Mouse (Mus musculus): ENCODE data around the gene Gata2. TPM values are rescaled to one million over a fixed set of nuclear protein-coding genes. Genes with fewer than 3 reads are reported as not detected.

Gene Gata2
- total and polyA plus RNA-seq, 2 experiments from 2014 or later = 17.2 to 19.3 TPM

DNA sequence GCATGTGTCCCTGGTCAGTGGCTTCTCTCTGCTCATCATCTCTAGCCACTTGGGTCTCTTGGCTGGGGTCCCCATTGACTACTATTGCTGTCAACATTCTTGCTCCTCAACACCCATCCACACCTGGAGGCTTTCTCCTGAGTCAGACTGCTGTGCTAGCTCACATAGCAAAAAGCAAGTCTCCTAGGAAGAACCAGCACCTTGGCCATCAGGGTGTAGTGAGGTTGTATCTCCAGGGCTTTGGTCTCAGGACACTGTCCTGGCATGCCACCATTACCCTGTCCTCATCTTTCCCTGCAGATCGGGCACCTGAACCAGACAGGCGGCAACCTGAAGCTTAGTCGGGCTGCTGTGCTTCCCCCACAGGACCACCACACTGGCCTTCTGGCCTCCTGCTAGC is 14.6 kb downstream of the Gata2 start:
- H3K36me3 ChIP-seq (ENCODE audit: insufficient read depth, low read length) = no peaks in the 10 kb centered on the region
- no peaks in the 10 kb centered on the region for H3K9me3 ChIP-seq (ENCODE audit: low read length)
- no peak overlapping the region for H3K4me3 ChIP-seq (ENCODE audit: low read depth, low read length)
- ATAC-seq (ENCODE audit: low FRiP score) = no peak
- no peaks in the 10 kb centered on the region for H3K4me1 ChIP-seq (ENCODE audit: insufficient read depth, low read length)
- WGBS = 94% methylated on average over 3 of the region's 3 CpGs
- no peak overlapping the region for H3K4me2 ChIP-seq (ENCODE audit: low read depth, low read length, poor library complexity, severe bottlenecking)
- H3K27me3 ChIP-seq (ENCODE audit: insufficient read depth, low read length) = peaks cover 38% of the 10 kb centered on the region
- H3K27ac ChIP-seq (ENCODE audit: low read depth, low read length) = no peak overlapping the region
- no peak for DNase-seq (ENCODE audit: low spot score)
- H3K9ac ChIP-seq (replicated peaks; ENCODE audit: low read length, poor library complexity, severe bottlenecking) = no peak overlapping the region
- TF ChIP-seq CTCF (IDR thresholded peaks at IDR 0.05) = no peak

DNA sequence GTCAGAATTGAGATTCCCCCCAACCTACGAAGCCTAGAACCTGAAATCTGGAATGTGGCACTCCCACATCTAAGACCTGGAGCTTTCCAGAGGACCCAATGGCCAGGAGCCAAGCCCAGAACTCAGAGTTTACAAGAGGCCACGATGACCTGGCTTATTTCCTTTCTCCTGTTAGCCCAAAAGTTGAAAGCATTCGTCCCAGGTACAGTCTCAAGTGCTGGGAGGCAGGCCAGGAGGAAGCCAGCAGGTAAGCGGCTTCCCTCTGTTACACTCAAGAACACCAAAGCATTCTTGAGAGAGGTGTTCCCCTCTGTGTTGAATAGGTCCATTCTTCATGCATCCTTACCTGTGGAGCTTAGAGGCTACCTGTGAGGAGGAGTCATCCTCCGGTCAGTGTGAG is 15.8 kb downstream of the Gata2 start:
- WGBS = 80% methylated on average over 5 of the region's 5 CpGs
- no peaks in the 10 kb centered on the region for H3K36me3 ChIP-seq (ENCODE audit: insufficient read depth, low read length)
- H3K9ac ChIP-seq (replicated peaks; ENCODE audit: low read length, poor library complexity, severe bottlenecking) = no peak overlapping the region
- H3K4me2 ChIP-seq (ENCODE audit: low read depth, low read length, poor library complexity, severe bottlenecking) = no peak overlapping the region
- no peak for TF ChIP-seq CTCF (IDR thresholded peaks at IDR 0.05)
- ATAC-seq (ENCODE audit: low FRiP score) (no peak), DNase-seq (ENCODE audit: low spot score) (no peak)
- H3K4me3 ChIP-seq (ENCODE audit: low read depth, low read length) = no peak overlapping the region
- H3K27me3 ChIP-seq (ENCODE audit: insufficient read depth, low read length) = peaks cover 32% of the 10 kb centered on the region
- H3K9me3 ChIP-seq (ENCODE audit: low read length) = no peaks in the 10 kb centered on the region
- no peaks in the 10 kb centered on the region for H3K4me1 ChIP-seq (ENCODE audit: insufficient read depth, low read length)
- no peak overlapping the region for H3K27ac ChIP-seq (ENCODE audit: low read depth, low read length)

DNA sequence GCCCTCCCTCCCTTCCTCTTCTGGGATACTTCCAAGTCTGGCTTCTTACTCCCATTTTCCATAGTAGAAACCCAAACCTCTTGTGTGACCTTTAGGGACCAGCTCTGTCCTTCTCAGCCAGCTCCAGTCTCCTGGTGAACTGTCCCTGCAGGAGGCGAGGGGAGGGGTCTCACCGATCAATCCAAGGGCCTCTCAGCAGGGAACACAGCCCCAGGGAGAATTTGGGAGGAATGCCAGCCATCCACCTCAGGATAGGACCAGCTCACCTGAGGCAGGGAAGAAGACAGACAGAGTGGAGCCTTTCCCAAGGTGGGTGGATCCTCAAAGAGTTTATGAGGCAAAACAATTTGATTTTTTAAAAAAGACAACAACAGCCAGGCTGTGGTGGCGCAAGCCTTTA is 16.5 kb downstream of the Gata2 start:
- no peak for TF ChIP-seq CTCF (IDR thresholded peaks at IDR 0.05)
- Histone ChIP-seq H3K4me1 (ENCODE audit: insufficient read depth, low read length) (no peaks in the 10 kb centered on the region), H3K9me3 (ENCODE audit: low read length) (no peaks in the 10 kb centered on the region), H3K4me2 (ENCODE audit: low read depth, low read length, poor library complexity, severe bottlenecking) (no peak overlapping the region), H3K27me3 (ENCODE audit: insufficient read depth, low read length) (peaks cover 25% of the 10 kb centered on the region), H3K27ac (ENCODE audit: low read depth, low read length) (no peak overlapping the region), H3K36me3 (ENCODE audit: insufficient read depth, low read length) (no peaks in the 10 kb centered on the region), H3K4me3 (ENCODE audit: low read depth, low read length) (no peak overlapping the region), H3K9ac (replicated peaks; ENCODE audit: low read length, poor library complexity, severe bottlenecking) (no peak overlapping the region)
- no peak for ATAC-seq (ENCODE audit: low FRiP score)
- no peak for DNase-seq (ENCODE audit: low spot score)
- WGBS = 59% methylated on average over 3 of the region's 3 CpGs

DNA sequence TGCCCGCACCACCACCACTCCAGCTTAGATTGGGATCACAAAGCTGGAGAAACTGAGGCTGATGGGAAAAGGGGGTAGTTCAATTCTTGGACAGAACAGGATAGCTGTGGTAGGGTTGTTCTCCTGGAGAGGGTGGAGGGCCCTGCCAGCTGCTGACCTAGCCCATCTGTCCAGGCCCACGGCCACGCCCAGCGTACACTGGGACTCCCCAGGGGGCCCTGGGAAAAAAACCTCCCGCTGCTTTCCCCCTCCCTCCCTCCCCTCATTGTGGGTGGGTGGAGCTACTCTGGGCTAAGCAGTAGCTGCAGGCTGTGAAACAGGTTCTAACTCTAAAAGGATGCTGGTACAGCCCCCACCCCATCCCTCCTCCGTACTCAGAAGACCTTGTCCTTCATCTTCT is 22.1 kb downstream of the Gata2 start:
- DNase-seq (ENCODE audit: low spot score) (no peak), ATAC-seq (ENCODE audit: low FRiP score) (no peak)
- no peak overlapping the region for H3K27ac ChIP-seq (ENCODE audit: low read depth, low read length)
- no peak for TF ChIP-seq CTCF (IDR thresholded peaks at IDR 0.05)
- no peaks in the 10 kb centered on the region for H3K36me3 ChIP-seq (ENCODE audit: insufficient read depth, low read length)
- WGBS = 36% methylated on average over 6 of the region's 6 CpGs
- H3K9me3 ChIP-seq (ENCODE audit: low read length) = no peaks in the 10 kb centered on the region
- H3K9ac ChIP-seq (replicated peaks; ENCODE audit: low read length, poor library complexity, severe bottlenecking) = no peak overlapping the region
- H3K4me1 ChIP-seq (ENCODE audit: insufficient read depth, low read length) = no peaks in the 10 kb centered on the region
- no peak overlapping the region for H3K4me2 ChIP-seq (ENCODE audit: low read depth, low read length, poor library complexity, severe bottlenecking)
- H3K4me3 ChIP-seq (ENCODE audit: low read depth, low read length) = no peak overlapping the region
- H3K27me3 ChIP-seq (ENCODE audit: insufficient read depth, low read length) = no peaks in the 10 kb centered on the region

DNA sequence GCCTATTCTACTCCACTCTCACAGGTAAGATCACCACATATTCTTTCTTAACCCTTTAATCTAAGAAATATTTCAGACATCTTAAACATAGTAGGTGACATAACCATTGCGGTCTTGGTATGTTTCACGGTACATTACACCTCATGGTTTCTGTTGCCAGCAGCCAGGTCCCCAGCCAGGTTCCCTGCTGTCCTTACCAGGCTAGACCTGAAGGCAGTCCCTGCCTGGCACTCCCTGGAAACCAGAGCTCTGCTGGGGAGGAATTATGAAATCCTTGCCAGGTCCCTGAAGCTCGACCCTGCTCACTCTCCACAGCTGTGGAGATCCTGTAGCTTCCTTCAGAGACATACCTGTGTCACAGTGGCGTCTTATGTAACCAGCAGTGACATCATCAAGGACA is 22.5 kb downstream of the Gata2 start:
- Histone ChIP-seq H3K27ac (ENCODE audit: low read depth, low read length) (no peak overlapping the region), H3K4me2 (ENCODE audit: low read depth, low read length, poor library complexity, severe bottlenecking) (no peak overlapping the region), H3K27me3 (ENCODE audit: insufficient read depth, low read length) (no peaks in the 10 kb centered on the region), H3K4me1 (ENCODE audit: insufficient read depth, low read length) (no peaks in the 10 kb centered on the region), H3K4me3 (ENCODE audit: low read depth, low read length) (no peak overlapping the region), H3K9ac (replicated peaks; ENCODE audit: low read length, poor library complexity, severe bottlenecking) (no peak overlapping the region), H3K36me3 (ENCODE audit: insufficient read depth, low read length) (no peaks in the 10 kb centered on the region), H3K9me3 (ENCODE audit: low read length) (no peaks in the 10 kb centered on the region)
- 82% methylated on average over 4 of the region's 4 CpGs for whole genome bisulfite sequencing
- TF ChIP-seq CTCF (IDR thresholded peaks at IDR 0.05) = no peak
- no peak for DNase-seq (ENCODE audit: low spot score)
- no peak for ATAC-seq (ENCODE audit: low FRiP score)

DNA sequence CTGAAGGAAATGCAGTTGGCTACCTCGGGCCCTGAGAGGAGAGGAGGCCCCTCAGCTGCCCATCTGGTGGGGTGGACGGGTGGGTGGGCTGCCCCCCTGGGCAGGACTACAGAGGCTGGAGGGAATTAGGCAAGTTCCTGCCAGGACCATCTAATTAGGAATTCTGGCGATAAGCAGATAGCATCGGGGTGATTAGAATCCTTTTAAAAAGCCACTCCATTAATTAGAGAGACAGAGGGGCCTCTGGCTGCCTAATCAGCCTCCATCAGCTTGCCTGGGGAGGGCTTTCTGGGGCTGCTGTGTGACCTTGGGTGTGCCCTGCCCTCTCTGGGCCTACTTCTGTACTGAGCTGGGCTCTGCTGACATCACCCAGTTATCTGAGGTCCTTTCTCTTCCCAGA is 25.4 kb downstream of the Gata2 start:
- H3K4me3 ChIP-seq (ENCODE audit: low read depth, low read length) = no peak overlapping the region
- H3K36me3 ChIP-seq (ENCODE audit: insufficient read depth, low read length) = no peaks in the 10 kb centered on the region
- H3K9ac ChIP-seq (replicated peaks; ENCODE audit: low read length, poor library complexity, severe bottlenecking) = no peak overlapping the region
- TF ChIP-seq CTCF (IDR thresholded peaks at IDR 0.05) = no peak
- DNase-seq (ENCODE audit: low spot score) = no peak
- H3K4me2 ChIP-seq (ENCODE audit: low read depth, low read length, poor library complexity, severe bottlenecking) = no peak overlapping the region
- no peaks in the 10 kb centered on the region for H3K27me3 ChIP-seq (ENCODE audit: insufficient read depth, low read length)
- H3K9me3 ChIP-seq (ENCODE audit: low read length) = no peaks in the 10 kb centered on the region
- WGBS = 12% methylated on average over 4 of the region's 4 CpGs
- H3K27ac ChIP-seq (ENCODE audit: low read depth, low read length) = no peak overlapping the region
- no peak for ATAC-seq (ENCODE audit: low FRiP score)
- H3K4me1 ChIP-seq (ENCODE audit: insufficient read depth, low read length) = no peaks in the 10 kb centered on the region
